Mouse (Mus musculus): Measurements from ENCODE around the gene Camk1d. TPM values are rescaled to one million over a fixed set of nuclear protein-coding genes. Genes with fewer than 3 reads are reported as not detected.

The Camk1d gene
- 10 to 100 TPM; 33.5 to 39.7 TPM for polyA plus RNA-seq (2017; shearing (Covaris generic))

DNA sequence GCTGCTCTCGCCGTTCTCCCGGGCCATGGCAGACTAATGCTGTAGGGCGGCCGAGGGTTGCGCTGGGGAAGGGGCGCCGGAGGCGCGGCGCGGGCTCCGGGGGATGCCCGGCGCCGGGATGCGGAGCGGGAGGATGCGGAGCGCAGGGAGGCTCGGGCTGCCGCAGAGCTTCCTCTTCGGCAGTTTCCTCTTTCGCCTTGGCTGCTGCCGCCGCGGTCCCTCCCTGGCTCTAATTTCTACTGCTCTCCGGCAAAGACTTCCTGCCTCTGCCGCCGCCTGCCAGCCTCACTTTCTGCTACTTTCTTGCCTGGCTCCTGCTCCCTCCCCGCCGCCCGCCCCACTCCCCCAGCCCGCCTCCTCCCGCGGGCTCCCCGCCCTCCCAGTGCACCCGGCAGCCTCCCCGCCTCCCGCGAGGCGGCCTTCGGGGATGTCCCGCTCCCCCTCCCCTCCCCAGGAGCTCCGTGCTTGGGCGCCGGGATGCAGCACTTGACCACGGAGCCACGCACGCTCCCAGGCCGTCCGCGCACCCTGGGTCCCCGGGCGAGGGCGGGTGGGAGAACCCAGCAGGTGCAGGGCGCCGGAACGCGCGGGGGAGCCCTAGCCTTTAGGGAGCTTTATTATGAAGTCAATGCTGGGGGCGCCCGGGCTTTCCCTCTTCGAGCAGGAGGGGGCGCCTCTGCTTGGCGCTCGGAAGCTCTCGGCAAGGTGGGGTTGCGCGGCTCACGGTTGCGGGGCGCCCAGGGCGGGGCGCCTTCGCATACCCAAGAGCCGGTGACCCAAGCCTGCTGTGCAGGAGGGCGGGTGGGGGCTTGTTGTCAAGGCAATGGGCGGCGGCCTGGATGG is at the start of gene Camk1d:
TSS of gene Camk1d (minus strand) at position 305 of the 843 bp plus-strand sequence.

Other genes starting within 250 kb of the Camk1d start
- 10 to 100 TPM; 31.8 to 32.6 TPM for gene Nudt5, start 130.5 kb upstream of the Camk1d start, polyA plus RNA-seq (2017; shearing (Covaris generic))
- gene Cdc123, start 130.6 kb upstream of the Camk1d start, polyA plus RNA-seq (2017; shearing (Covaris generic)), result 100 to 1,000 TPM; 168 to 187 TPM
- gene Gm13199, start 148.4 kb upstream of the Camk1d start, polyA plus RNA-seq (2017; shearing (Covaris generic)), result 1 to 10 TPM; 1.3 to 1.8 TPM
- gene Sec61a2, start 180.9 kb upstream of the Camk1d start, polyA plus RNA-seq (2017; shearing (Covaris generic)), result 10 to 100 TPM; 20.7 to 23.7 TPM
- 1 to 10 TPM in 1 of 2 experiments, under 1 TPM in 1; 0.64 to 2.1 TPM for gene Dhtkd1, start 228.3 kb upstream of the Camk1d start, polyA plus RNA-seq (2017; shearing (Covaris generic))
- 10 to 100 TPM; 17.2 to 18.6 TPM for gene Upf2, start 237.0 kb upstream of the Camk1d start, polyA plus RNA-seq (2017; shearing (Covaris generic))